Mouse (Mus musculus) G1E-ER4 (cell line): Measurements from ENCODE around the gene Tex50. TPM values are rescaled to one million over a fixed set of nuclear protein-coding genes. Genes with fewer than 3 reads are reported as not detected.

Experiments used
- GATA1 ChIP-seq: IDR thresholded peaks from one replicate; pipeline ENCODE4 v1.8.0; 2012; ENCODE audit warnings: low read length, inconsistent platforms
- polyA plus RNA-seq: library from polyadenylated mRNA; stranded (reverse); fragments of >175 nt; gene quantifications from 2 replicates; pipeline ENCODE4 v1.2.3, GENCODE M21; 2012

Tex50 gene
- polyA plus RNA-seq, 1 experiment: not detected

- no peak for TF ChIP-seq GATA1
Observed at GRCm38 (mm10) chr1:161140026-161140762, 18.9 kb downstream of the Tex50 start.

GRCm38 (mm10) chr1:161139496-161139895, 19.6 kb downstream of the Tex50 start:
- TF ChIP-seq GATA1: no peak

GRCm38 (mm10) chr1:161130726-161131664, 28.1 kb downstream of the Tex50 start, which contains the start of gene Klhl20:
Gene Klhl20, minus strand, starts transcription at chr1:161131511.
- no peak for TF ChIP-seq GATA1

GRCm38 (mm10) chr1:161126461-161126860, 32.7 kb downstream of the Tex50 start:
- TF ChIP-seq GATA1: no peak

- no peak for TF ChIP-seq GATA1
Observed at GRCm38 (mm10) chr1:161122661-161123418, 36.3 kb downstream of the Tex50 start.

GRCm38 (mm10) chr1:161114591-161114990, 44.5 kb downstream of the Tex50 start:
- no peak for TF ChIP-seq GATA1

- TF ChIP-seq GATA1: no peak
Observed at GRCm38 (mm10) chr1:161109216-161109615, 49.9 kb downstream of the Tex50 start.

Other genes starting within 250 kb of the Tex50 start
- 0.09 TPM in 1 of 2 replicates, not detected in the other for gene Serpinc1, start 180.7 kb downstream of the Tex50 start, polyA plus RNA-seq
- gene Zbtb37, start 124.5 kb downstream of the Tex50 start, polyA plus RNA-seq: 0.15 and 0.17 TPM in 2 replicates
- gene Dars2, start 88.7 kb downstream of the Tex50 start, polyA plus RNA-seq: 4.0 and 5.3 TPM in 2 replicates
- gene Cenpl, start 88.6 kb downstream of the Tex50 start, polyA plus RNA-seq: 7.6 and 9.6 TPM in 2 replicates
- gene Klhl20, start 27.8 kb downstream of the Tex50 start, polyA plus RNA-seq: 1.3 and 2.0 TPM in 2 replicates
- not detected in 2 replicates for gene Ankrd45, start 16.6 kb downstream of the Tex50 start, polyA plus RNA-seq
- 58.8 and 105 TPM in 2 replicates for gene Prdx6, start 91.9 kb upstream of the Tex50 start, polyA plus RNA-seq
- gene Tnfsf4, start 236.1 kb upstream of the Tex50 start, polyA plus RNA-seq: not detected in 2 replicates